Mouse (Mus musculus) hindbrain, postnatal 0 days (tissue): ENCODE data around the gene Trp53i11. TPM values are rescaled to one million over a fixed set of nuclear protein-coding genes. Genes with fewer than 3 reads are reported as not detected.
A peak's percentile ranks its signal among the peaks of the same experiment; 100 is the strongest.

Experiments used
- ATAC-seq: fragments of 200-750 bp; cut with Nextera tagmentation; 2 replicates; pipeline ENCODE4 v1.8.0; 2017; ENCODE audit warnings: mild to moderate bottlenecking, moderate TSS enrichment, moderate library complexity
- DNase-seq: peaks from one replicate; pipeline ENCODE4 v3.0.0-alpha.2; 2015; ENCODE audit warnings: low spot score
- H3K27ac ChIP-seq: fragments of 300-500 bp; sonication (generic); 2 replicates; pipeline ENCODE4 v1.5.1; 2014; ENCODE audit warnings: mild to moderate bottlenecking
- H3K27me3 ChIP-seq: fragments of 300-500 bp; sonication (generic); 2 replicates; pipeline ENCODE4 v1.6.1; 2014; ENCODE audit warnings: low read length, mixed read lengths; ENCODE audit not compliant: insufficient read depth
- H3K36me3 ChIP-seq: fragments of 300-500 bp; sonication (generic); 2 replicates; pipeline ENCODE4 v1.6.1; 2014; ENCODE audit warnings: low read length, mixed read lengths; ENCODE audit not compliant: insufficient read depth
- H3K4me1 ChIP-seq: fragments of 300-500 bp; sonication (generic); 2 replicates; pipeline ENCODE4 v1.6.1; 2014; ENCODE audit warnings: antibody characterized with exemption, low read length, mixed read lengths; ENCODE audit not compliant: insufficient read depth
- H3K4me2 ChIP-seq: fragments of 300-500 bp; sonication (generic); 2 replicates; pipeline ENCODE4 v1.6.1; 2014; ENCODE audit warnings: low read depth, mild to moderate bottlenecking, low read length, moderate library complexity, mixed read lengths
- H3K4me3 ChIP-seq: fragments of 300-500 bp; sonication (generic); 2 replicates; pipeline ENCODE4 v1.5.1; 2014; ENCODE audit warnings: low read length
- H3K9ac ChIP-seq: fragments of 300-500 bp; sonication (generic); replicated peaks from 2 replicates; pipeline ENCODE4 v1.6.1; 2014; ENCODE audit warnings: mild to moderate bottlenecking, low read length, moderate library complexity, mixed read lengths
- H3K9me3 ChIP-seq: fragments of 300-500 bp; sonication (generic); 2 replicates; pipeline ENCODE4 v1.6.1; 2016; ENCODE audit warnings: low read length, mixed read lengths
- CTCF ChIP-seq: IDR thresholded peaks from 2 replicates; pipeline ENCODE4 v1.5.1; 2016; ENCODE audit warnings: antibody characterized with exemption, control low read depth, low read depth
- WGBS: fragments of 180-500 bp; shearing (Covaris S2); extraction: QIAGEN DNeasy Blood & Tissue Kit; methylation state at CpG from one replicate; pipeline ENCODE4 v1.1.7; 2014; 5-methylcytosine and 5-hydroxymethylcytosine counted together
- polyA plus RNA-seq: library from polyadenylated mRNA; unstranded; fragments of >200 nt; fragmentation: Nextera tagmentation; extraction: Ambion mirVana; gene quantifications from 2 replicates; pipeline ENCODE4 v1.2.1, GENCODE M21; 2015
- total RNA-seq: library from RNA; depleted of rRNA; stranded (reverse); fragments of >200 nt; gene quantifications from 2 replicates; pipeline ENCODE4 v1.2.3, GENCODE M21; 2014

The Trp53i11 gene
- total and polyA plus RNA-seq, 2 experiments from 2014 or later: 66.7 to 150 TPM

GRCm38 (mm10) chr2:93227713-93228479 lies 40.5 kb downstream of the Trp53i11 start:
- Histone ChIP-seq H3K27ac (peak overlapping the region; percentile 43), H3K36me3 (no peaks in the 10 kb centered on the region), H3K4me3 (no peak overlapping the region), H3K4me2 (no peak overlapping the region), H3K9me3 (no peaks in the 10 kb centered on the region), H3K4me1 (peaks cover 17% of the 10 kb centered on the region), H3K9ac (no peak overlapping the region), H3K27me3 (no peaks in the 10 kb centered on the region)
- TF ChIP-seq CTCF: no peak
- 29% methylated on average over 9 of the region's 9 CpGs for WGBS
- DNase-seq: peak; percentile 85
- peak; percentile 86 for ATAC-seq

- DNase-seq (peak; percentile 30), ATAC-seq (no peak)
- H3K4me1 ChIP-seq: peaks cover 17% of the 10 kb centered on the region
- H3K36me3 ChIP-seq: no peaks in the 10 kb centered on the region
- 11% methylated on average over 5 of the region's 5 CpGs for WGBS
- no peaks in the 10 kb centered on the region for H3K27me3 ChIP-seq
- H3K27ac ChIP-seq: peak overlapping the region; percentile 43; the same call in 1 of the 2 replicates
- no peak overlapping the region for H3K4me2 ChIP-seq
- H3K4me3 ChIP-seq: no peak overlapping the region
- TF ChIP-seq CTCF: no peak
- H3K9me3 ChIP-seq: no peaks in the 10 kb centered on the region
- H3K9ac ChIP-seq: no peak overlapping the region
Observed at GRCm38 (mm10) chr2:93228480-93228824, 41.1 kb downstream of the Trp53i11 start.

- Histone ChIP-seq H3K4me2 (no peak overlapping the region), H3K4me1 (peaks cover 11% of the 10 kb centered on the region), H3K4me3 (no peak overlapping the region), H3K9me3 (no peaks in the 10 kb centered on the region), H3K36me3 (no peaks in the 10 kb centered on the region), H3K27ac (no peak overlapping the region), H3K27me3 (no peaks in the 10 kb centered on the region), H3K9ac (no peak overlapping the region)
- no peak for TF ChIP-seq CTCF
- 75% methylated on average over 1 of the region's 1 CpGs for WGBS
- DNase-seq (no peak), ATAC-seq (no peak)
Observed at GRCm38 (mm10) chr2:93232141-93232540, 44.8 kb downstream of the Trp53i11 start.

DNA sequence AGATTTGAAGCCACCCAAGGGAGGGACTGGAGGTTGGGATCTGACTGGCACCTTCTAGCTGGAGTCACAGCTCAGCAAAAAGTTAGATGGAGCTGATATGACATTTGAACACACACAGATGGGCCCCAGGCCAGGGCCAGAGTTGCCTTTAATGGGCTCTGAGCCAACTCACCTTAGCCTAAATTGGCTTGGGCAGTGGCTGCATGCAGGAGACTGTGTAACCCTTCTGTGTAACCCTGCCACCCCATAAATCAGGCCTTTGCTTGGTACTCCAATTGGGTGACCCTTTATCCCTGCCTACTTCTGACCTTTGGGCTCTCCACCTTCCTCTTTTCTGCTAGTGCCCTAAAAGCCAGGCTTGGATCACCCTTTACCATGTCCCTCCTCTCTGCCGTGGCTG lies 49.7 kb downstream of the Trp53i11 start:
- H3K4me2 ChIP-seq: no peak overlapping the region
- no peak overlapping the region for H3K9ac ChIP-seq
- no peaks in the 10 kb centered on the region for H3K9me3 ChIP-seq
- no peak overlapping the region for H3K4me3 ChIP-seq
- H3K36me3 ChIP-seq: no peaks in the 10 kb centered on the region
- ATAC-seq (no peak), DNase-seq (no peak)
- H3K4me1 ChIP-seq: 0 out of 2 replicates have a peak, but pooled peaks cover under 1% of the 10 kb centered on the region
- WGBS: 80% methylated on average over 1 of the region's 1 CpGs
- no peak overlapping the region for H3K27ac ChIP-seq
- TF ChIP-seq CTCF: no peak
- no peaks in the 10 kb centered on the region for H3K27me3 ChIP-seq

GRCm38 (mm10) chr2:93238864-93239263 lies 51.5 kb downstream of the Trp53i11 start:
- Histone ChIP-seq H3K9ac (no peak overlapping the region), H3K4me3 (no peak overlapping the region), H3K9me3 (no peaks in the 10 kb centered on the region), H3K4me2 (no peak overlapping the region), H3K27ac (no peak overlapping the region), H3K4me1 (peaks cover 4% of the 10 kb centered on the region; the same call in 1 of the 2 replicates), H3K36me3 (no peaks in the 10 kb centered on the region), H3K27me3 (no peaks in the 10 kb centered on the region)
- ATAC-seq (no peak), DNase-seq (no peak)
- TF ChIP-seq CTCF: no peak
- WGBS: 77% methylated on average over 6 of the region's 6 CpGs

DNA sequence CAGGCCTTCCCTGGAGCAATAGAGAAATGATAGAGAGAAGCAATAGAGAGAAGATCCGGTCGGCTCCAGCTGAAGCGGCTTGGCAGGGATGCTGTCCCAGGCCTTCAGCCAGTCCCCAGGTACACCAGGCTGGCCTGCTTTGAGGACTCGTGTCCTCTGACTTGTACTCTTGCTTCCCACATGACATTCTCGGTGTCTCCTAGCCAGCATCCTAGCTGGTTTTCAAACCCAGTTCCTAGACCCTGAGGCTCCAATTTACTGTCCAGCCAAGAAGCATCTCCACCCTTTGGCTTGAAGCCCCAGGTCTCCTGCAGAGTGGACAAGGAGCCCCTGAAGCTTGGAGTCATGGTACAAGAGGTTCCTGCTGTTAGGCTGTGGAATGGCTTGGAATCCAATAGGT lies 54.8 kb downstream of the Trp53i11 start:
- H3K27me3 ChIP-seq: no peaks in the 10 kb centered on the region
- peaks cover 4% of the 10 kb centered on the region; the same call in 1 of the 2 replicates for H3K4me1 ChIP-seq
- no peak overlapping the region for H3K9ac ChIP-seq
- ATAC-seq (no peak), DNase-seq (no peak)
- H3K4me2 ChIP-seq: no peak overlapping the region
- no peaks in the 10 kb centered on the region for H3K36me3 ChIP-seq
- H3K9me3 ChIP-seq: no peaks in the 10 kb centered on the region
- TF ChIP-seq CTCF: no peak
- no peak overlapping the region for H3K27ac ChIP-seq
- 74% methylated on average over 5 of the region's 5 CpGs for WGBS
- H3K4me3 ChIP-seq: no peak overlapping the region

DNA sequence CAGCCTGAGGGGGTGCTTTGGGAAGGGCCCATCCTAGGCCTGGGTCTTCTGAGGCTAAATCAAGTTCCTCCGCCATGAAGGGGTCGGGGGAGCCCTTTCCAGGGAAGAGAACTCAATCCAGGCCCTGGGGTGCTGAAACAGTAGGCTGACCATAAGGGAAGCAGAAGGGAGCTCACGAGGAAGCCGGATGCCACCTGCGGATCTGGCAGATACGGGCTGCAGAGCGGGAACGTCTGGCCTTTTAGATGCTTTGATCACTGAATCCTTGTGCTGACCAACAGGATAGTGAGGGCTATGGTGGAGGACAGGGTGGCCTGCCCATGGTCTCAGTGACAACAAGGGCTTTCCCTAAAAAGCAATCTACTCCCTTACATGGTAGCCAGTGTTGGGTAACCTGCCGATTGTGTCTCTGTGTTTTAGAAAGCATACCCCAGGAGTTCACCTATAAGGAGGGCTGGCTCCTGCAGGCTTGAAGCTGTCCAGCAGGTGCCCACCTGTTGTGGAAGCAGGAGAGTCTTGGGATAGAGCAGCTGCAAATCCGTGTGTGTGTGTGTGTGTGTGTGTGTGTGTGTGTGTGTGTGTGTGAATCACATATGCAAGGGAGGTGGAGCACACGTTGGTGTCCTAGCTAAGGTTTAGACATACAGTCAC lies 56.2 kb downstream of the Trp53i11 start:
- H3K9ac ChIP-seq: no peak overlapping the region
- no peak overlapping the region for H3K27ac ChIP-seq
- no peaks in the 10 kb centered on the region for H3K27me3 ChIP-seq
- ATAC-seq (no peak), DNase-seq (no peak)
- 72% methylated on average over 11 of the region's 11 CpGs for WGBS
- no peak overlapping the region for H3K4me3 ChIP-seq
- H3K4me1 ChIP-seq: peaks cover 6% of the 10 kb centered on the region; the same call in 1 of the 2 replicates
- H3K4me2 ChIP-seq: no peak overlapping the region
- no peak for TF ChIP-seq CTCF
- H3K9me3 ChIP-seq: no peaks in the 10 kb centered on the region
- no peaks in the 10 kb centered on the region for H3K36me3 ChIP-seq
